Mouse (Mus musculus) kidney, adult 11 months (tissue): ENCODE measurements around the gene Tuba4a.

Experiments used
- DNase-seq: peaks from one replicate; pipeline ENCODE4 v3.0.0; 2022

The Tuba4a gene

GRCm38 (mm10) chr1:75210136-75211087 is 9.3 kb downstream of the Tuba4a start, which contains the start of the genes Glb1l and Stk16:
Gene Glb1l (minus strand): TSS chr1:75210813.
Gene Stk16 (plus strand): TSS chr1:75210838.
- peak; percentile 95 for DNase-seq

- DNase-seq, result peak; percentile 91
These were observed 10.5 kb downstream of the Tuba4a start for GRCm38 (mm10) chr1:75208967-75209678.

- DNase-seq, result peak; percentile 51
These were observed 18.4 kb downstream of the Tuba4a start for GRCm38 (mm10) chr1:75201236-75201635.

- peak; percentile 69 for DNase-seq
These were observed 27.2 kb downstream of the Tuba4a start for GRCm38 (mm10) chr1:75192452-75192851.

- peak; percentile 99 for DNase-seq
These were observed 27.9 kb downstream of the Tuba4a start, which contains the start of the genes Ankzf1 and Atg9a for GRCm38 (mm10) chr1:75191622-75192402. Gene Ankzf1 (plus strand): TSS chr1:75192151. Gene Atg9a (minus strand): TSS chr1:75192196.

- DNase-seq, result no peak
These were observed 28.4 kb downstream of the Tuba4a start for GRCm38 (mm10) chr1:75191258-75191621.

GRCm38 (mm10) chr1:75190577-75190976 is 29.1 kb downstream of the Tuba4a start:
- no peak for DNase-seq

GRCm38 (mm10) chr1:75187914-75188483 is 31.7 kb downstream of the Tuba4a start:
- DNase-seq, result no peak

- no peak for DNase-seq
These were observed 32.5 kb downstream of the Tuba4a start for GRCm38 (mm10) chr1:75187126-75187525.

- no peak for DNase-seq
These were observed 34.2 kb downstream of the Tuba4a start for GRCm38 (mm10) chr1:75185495-75185894.

- DNase-seq, result no peak
These were observed 37.5 kb downstream of the Tuba4a start for GRCm38 (mm10) chr1:75182160-75182559.

- DNase-seq, result no peak
These were observed 38.2 kb downstream of the Tuba4a start for GRCm38 (mm10) chr1:75181377-75181870.

GRCm38 (mm10) chr1:75180741-75181140 is 38.9 kb downstream of the Tuba4a start:
- no peak for DNase-seq

- peak; percentile 94 for DNase-seq
These were observed 39.5 kb downstream of the Tuba4a start, which contains the start of gene Abcb6 for GRCm38 (mm10) chr1:75180105-75180590. Gene Abcb6 (minus strand): TSS chr1:75180392.

GRCm38 (mm10) chr1:75179334-75180104 is 40.1 kb downstream of the Tuba4a start:
- peak; percentile 68 for DNase-seq

GRCm38 (mm10) chr1:75168472-75169464 is 50.9 kb downstream of the Tuba4a start, which contains the start of gene Zfand2b:
Gene Zfand2b (plus strand): TSS chr1:75168646.
- peak; percentile 98 for DNase-seq

- no peak for DNase-seq
These were observed 51.6 kb downstream of the Tuba4a start for GRCm38 (mm10) chr1:75168093-75168471.
